Mouse (Mus musculus) embryo, embryonic 9.5 days (tissue): ENCODE measurements at regions not wholly inside any gene's neighbourhood (a gene's known extent, or its start where the extent isn't known, plus 50 kb on each side); places are given as distances from the start of the nearest gene placed in this dataset.
"Not testable (repeated sequence)": the region's sequence is repeated elsewhere in the genome, so short reads cannot be mapped to it uniquely, and the experiment has no call there.

Experiments
- DNase-seq: peaks from one replicate; pipeline ENCODE4 v3.0.0-alpha.2; 2017; ENCODE audit errors: extremely low spot score

DNA sequence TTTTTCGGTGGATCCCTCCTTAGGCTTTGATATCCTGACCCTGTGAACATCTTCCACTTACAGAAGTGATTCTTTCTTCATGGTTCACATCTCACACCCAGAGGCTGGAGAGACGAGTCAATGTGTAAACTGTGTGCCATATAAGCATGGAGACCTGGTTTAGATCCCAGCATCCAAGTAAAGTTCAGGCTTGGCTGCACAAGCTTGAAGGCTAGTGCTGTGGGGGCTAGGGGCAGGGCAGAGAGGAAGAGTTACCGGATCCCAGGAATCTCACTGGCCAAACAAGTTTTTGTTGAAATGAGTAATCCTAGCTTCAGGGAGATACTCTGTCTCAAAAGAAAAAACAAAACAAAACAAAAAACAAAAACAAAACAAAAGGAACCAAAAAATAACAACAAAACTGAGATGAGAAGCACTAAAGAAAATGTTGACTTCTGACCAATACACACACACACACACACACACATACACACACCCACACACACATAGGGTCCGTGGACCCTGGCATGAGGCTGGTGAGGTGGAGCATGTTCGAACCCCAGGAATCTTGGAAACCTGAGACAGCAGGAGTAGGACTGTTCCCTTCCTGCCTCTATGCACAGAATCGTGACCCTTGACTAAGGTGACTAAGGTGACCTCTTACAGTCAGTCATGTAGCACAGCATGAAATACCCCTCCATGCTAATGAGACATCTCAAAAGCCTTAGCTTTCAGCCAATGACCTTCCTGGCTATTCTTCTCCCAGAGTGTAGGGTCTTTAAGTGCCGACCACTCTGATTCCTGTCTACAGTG, 55.2 kb downstream of the Gm12728 start:
- no peak for DNase-seq

DNA sequence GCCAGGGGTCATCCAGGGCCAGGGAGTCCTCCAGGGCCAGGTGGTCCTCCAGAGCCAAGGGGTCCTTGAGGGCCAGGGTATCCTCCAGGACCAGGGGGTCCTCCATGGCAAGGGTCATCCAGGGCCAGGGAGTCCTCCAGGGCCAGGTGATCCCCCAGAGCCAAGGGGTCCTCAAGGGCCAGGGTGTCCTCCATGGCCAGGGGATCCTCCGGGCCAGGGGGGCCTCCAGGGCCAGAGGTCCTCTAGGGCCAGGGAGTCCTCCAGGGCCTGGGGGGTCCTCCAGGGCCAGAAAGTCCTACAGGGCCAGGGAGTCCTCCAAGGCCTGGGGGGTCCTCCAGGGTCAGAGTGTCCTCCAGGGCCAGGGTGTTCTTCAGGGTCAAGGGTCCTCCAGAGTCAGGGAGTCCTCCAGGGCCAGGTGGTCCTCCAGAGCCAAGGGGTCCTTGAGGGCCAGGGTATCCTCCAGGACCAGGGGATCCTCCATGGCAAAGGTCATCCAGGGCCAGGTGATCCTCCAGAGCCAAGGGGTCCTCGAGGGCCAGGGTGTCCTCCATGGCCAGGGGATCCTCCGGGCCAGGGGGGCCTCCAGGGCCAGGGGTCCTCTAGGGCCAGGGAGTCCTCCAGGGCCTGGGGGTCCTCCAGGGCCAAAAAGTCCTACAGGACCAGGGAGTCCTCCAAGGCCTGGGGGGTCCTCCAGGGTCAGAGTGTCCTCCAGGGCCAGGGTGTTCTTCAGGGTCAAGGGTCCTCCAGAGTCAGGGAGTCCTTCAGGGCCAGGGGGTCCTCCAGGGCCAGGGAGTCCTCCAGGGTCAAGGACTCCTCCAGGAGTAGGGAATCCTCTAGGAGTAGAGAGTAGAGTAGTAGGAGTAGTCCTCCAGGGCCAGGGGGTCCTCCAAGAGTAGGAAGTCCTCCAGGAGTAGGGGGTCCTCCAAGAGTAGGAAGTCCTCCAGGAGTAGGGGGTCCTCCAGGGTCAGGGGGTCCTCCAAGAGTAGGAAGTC, 56.6 kb downstream of the Gm12728 start:
- not testable (repeated sequence) for DNase-seq

DNA sequence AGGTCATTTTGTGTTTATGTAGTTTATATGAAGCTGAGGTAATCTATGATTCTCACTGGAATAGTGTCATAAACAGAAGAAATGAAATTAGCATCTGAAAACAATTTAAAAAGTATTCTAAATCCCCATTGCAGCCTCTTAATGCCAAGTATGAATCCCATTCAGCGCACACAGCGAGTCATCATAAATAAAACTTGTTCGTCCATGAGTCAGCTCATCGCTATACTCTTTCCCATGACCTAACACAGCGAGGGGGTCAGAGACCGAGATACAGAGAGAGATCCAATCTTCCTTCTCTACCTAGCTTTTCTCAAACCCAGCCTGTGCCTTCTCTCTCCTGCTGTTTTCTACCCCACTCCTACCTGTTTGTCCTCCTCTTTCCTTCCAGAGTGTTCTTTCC, 63.4 kb downstream of the Gm12728 start:
- DNase-seq: no peak

DNA sequence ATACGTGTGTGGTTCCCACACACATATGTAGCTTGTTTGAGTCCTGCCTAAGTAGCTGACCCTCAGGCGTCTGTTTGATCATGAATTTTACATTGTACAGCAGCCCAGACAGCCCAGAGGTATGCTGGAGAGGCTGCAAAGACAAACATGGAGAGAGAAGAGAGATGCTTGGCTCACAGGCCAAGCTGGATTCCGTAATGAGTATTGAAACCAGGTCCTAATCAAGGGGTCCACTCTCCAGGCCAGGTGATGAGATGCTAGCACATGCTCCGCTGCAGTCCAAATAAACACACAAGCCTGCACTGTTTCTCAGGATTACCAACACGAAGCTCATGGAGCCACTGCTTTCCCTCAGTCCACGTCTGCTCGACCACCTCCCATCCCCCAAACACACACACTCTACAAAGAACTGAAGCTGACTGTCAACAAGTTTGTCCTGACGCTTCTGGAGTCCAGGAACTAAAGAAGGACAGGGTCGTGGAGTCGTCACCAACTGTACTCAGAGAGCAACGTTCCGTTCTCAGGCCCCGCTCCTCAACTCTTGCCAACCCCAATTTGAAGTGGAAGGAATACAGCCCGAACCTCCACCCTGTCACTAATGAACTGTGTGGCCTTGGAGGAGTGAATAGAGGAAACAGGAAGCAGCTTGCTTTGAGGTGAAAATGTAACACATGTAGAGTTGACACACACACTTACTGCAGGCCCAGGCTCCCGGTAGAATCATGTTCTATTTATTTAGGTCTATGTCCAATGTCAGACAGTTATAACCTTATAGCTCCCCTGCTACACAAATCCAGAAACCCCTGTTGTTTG, 69.6 kb downstream of the Gm12728 start:
- no peak for DNase-seq

DNA sequence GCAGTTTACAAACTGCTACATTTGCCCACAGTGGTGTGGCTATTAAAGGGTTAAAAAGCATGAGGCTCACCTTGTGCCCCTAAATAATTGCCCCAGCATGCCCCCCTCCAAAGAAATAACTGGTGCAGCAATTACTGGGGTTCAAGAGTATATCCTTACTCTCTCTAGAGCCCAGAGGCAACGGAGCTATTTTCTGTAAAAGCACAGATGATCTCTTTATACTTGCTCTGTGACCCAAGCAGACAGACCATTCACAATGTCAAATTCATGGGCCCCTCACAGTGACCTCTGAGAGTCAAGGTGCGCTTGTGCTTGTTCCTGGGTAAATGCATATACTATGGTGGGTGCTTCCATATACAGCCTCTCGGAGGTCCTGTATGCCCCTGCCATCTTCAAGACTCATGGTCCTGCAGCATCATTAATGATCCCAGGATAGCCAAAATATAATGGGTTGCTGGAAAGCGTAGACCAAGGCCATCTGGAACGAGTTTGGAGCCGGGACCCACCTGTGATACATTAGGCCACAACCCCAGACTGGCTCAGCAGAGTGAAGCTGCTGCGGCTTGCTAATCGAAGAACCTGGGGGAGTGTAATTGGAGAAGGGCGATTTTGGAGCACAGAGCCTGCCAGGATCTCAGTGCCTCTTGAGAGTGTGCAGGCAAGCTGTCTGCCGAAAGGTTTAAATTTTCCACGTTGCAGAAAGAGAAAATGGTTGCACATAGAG, 71.4 kb downstream of the Gm12728 start:
- peak; percentile 62 for DNase-seq

DNA sequence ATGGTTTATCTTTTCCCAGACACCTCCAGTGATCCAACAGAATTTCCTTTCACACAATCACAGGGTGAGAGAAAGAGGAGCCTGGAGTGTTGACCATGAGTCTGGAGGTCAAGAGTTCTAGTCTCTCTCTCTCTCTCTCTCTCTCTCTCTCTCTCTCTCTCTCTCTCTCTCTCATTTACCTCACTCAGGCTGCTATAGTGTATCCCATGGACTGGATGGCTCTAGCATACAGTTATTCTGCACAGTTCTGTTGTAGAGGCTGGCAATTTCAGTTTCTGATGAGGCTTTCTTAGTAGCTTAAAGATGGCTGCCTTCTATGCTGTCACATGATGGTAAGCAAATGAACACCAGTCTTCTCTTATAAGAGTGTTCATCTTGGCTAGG, 72.0 kb downstream of the Gm12728 start:
- DNase-seq: no peak

DNA sequence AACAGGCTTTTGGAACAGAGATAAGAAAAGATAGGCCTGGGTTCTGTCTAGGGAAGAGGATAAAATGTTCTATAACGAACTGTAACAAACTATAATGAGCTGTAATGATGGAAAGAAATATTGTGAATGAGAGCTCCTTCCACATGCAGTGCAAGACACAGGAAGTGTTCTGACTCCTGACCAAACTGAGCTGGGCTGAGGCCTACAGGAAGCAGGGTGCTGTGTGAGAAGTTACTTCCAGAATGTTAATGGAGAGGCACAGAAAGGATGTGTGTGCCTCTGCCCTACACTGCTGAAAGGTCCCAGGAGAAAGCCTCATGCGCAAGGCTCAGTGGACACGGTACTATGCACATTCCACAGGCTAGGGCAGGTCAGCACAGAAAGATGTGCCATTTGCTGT, 80.8 kb downstream of the Gm12728 start:
- DNase-seq: no peak

DNA sequence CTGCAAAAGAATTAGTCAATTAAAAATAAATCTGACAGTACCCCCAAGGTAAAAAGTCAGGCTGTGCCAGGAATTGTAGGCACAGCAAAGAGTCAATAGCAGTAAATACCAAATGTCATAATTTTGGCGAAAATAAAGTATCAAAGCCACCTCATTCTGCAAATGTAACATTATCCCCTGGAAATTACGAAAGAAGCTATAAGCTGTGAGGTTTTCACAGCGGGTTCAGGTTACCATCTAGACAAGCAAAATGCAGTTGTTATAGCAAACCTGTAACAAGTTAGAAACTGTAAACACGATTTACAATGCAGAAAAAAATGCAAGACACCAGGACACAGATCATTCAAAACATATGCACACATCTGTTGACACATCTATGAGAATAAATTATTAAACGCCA, 87.6 kb downstream of the Gm12728 start:
- DNase-seq: no peak

DNA sequence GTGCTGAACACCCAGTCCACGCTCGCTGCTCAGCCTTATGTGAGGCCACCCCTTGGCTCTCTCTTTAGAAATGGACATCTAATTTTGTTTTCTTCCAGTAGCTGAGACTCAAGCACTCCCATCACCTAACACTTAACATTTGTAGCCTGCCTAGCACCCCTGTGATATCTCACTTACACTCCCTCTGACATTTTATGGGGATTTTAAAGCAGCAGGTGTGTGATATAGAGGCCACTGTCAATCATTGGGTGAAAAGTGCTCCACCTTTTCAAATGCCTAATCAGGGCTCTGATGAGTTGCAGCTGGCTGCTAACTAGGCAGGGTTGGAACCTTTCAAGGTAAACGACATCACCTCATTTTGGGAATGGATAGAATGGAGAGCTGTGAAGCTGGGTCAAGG, 90.2 kb downstream of the Gm12728 start:
- no peak for DNase-seq

DNA sequence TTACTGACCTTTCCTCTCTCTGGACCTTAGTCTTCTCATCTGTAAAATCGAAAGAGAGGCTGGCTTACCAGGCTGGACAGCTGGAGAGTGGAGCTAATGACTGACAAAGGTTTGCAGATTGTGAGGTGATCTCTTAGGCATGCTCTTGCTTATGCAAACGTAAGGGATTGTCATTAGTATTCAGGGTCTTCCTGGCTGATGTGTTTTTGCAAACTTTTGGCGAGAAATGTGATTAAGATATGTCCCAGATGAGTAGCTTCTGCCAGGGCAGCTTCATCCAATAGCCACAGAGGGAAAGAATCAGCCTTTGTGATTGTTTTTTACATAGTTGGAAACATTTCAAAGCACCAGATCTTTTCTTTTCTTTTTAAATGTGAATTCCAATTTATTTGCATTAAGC, 95.1 kb downstream of the Gm12728 start:
- DNase-seq: no peak

DNA sequence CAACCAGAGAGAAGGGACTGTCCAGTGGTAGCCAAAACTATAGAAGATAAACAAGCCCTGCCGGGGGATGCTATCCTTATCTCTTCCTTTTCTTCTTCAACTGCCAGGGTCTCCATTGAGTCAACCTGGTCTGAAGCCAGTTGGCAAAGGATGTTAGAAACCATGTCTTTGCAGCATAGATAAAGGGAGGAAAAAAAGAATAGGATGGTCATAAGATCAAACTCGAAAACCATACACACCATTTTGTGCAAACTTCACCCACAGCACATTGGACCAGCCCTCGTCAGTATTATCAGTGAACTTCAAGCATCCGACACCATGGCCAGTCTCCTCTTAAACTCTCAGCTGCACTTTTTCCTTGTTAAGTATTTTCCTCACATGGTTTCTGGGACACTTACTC, 101.8 kb downstream of the Gm12728 start:
- DNase-seq: no peak

DNA sequence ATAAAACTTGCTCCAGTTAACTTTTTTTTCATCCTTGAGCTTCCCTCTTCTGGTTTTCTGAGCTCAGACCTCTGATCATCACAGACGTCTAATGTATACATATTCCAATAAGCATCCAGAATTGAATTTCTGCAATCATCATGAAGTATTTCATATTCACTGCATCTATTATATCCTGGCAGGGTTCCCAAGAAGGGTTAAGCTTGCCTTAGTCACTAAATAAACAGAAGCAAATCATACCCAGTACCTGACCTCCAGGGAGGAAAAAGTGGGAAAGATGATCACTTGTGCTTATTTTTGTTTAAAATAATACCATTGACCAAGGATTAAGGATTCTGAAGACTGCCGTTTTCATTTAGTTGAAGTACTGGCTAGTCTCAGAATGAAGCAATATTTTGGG, 102.4 kb downstream of the Gm12728 start:
- no peak for DNase-seq

DNA sequence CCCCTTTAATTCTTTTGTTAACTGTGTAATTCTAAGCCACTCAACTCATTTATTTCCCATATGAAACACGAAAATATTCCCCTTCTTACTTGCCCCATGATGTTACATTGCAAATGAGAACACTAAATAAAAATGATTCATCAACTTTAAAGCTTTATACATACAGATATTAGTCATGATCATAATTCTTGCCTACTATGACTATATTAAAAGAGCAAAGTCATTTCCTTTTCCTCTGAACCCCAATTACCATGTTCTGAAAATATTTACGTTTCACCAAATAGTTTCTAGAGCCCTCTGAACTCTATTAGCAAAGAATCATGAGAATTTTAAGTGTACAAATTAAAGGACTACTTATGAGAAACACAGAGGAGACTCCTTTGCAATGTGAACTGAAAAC, 105.4 kb downstream of the Gm12728 start:
- DNase-seq: no peak

DNA sequence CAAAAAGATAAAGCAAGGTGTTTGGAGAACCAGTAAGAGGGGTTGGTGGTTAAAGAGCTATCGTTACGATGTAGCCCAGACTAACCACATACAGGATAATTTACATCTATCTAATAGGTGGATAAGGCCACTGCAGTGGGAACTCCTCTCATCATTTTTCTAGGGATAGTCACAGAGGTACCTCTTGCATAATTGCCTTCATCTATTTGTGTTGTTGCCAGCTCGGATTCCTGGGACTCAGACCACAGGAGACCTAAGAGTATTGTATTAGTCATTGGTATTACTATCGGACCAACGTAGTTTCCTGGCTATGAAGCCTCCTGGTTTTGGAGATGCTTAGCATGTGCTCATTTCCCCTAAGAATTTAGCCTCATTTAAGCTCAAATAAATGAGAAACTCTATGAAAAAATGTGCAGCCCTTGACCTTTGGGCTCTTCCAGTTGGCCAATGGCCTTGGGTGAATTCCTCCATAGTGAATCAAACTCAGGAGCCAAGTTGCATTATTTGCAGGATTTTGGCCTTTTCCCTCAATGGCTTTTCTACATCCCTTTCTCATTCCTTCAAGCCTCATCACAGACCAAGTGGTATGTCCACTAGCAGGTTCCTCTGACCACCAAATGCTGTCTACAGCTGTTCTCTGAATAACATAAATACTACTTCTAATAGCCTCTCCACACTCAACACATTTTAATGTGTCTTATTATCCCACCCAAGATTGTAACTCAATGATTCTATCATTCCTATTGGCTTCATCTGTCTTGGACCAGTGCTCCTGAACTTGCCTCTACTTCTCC, 108.6 kb downstream of the Gm12728 start:
- DNase-seq: no peak

DNA sequence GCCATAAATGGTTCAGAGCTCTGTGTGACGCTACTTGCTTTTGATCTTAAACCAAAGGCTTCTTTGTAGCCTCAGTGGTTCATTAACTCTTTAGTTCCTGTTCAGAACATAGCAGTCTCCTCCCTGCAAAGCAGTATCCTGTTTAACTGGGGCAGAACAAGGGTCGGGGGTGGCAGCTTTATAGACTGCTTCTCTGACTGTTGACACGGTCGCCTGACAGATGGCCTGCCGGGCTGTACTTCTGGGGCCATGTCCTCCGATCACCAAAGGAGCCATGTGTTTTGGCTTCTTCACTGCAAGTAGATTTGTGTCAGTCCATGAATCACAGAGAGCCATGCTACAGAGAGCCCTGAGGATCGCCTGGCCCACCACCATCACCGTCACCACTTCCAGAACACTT, 115.2 kb downstream of the Gm12728 start:
- DNase-seq: peak; percentile 17

DNA sequence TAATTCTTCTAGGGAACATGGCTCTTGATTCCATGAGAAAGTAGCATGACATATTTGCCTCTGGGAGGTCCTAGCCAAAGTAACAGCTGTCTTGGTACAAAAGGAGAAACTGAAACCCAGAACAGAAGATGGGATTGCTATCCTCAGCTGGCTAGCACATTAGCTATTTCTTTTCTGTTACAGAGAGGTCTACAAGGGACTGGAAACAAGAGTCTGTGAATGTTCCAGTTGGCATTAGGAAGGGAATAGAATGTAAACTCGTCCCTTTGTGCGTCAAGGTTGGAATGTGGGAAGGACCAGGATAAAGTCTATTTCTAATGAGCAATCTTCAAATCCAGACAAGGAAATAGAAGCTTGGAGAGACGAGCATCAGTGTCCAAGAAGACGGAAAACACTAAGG, 116.7 kb downstream of the Gm12728 start:
- DNase-seq: no peak

DNA sequence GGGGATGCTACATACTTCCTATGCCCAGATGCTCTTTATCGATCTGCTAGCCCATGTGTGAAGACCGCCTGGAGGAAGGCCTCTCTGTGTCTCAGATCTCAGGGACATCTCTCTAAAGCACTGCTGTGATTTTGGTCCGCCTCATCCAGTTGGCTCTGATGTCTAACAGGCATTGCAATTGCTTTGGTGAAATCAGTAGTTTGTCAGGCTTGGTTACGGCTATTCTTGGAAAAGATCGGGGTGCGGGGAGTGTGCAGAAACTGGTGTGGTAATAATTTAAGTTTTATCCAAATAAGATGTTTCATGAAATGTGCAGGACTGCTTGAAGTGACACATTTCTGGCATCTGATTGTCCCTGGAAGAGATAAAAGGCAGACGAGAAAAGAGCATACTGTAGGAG, 117.9 kb downstream of the Gm12728 start:
- DNase-seq: no peak

DNA sequence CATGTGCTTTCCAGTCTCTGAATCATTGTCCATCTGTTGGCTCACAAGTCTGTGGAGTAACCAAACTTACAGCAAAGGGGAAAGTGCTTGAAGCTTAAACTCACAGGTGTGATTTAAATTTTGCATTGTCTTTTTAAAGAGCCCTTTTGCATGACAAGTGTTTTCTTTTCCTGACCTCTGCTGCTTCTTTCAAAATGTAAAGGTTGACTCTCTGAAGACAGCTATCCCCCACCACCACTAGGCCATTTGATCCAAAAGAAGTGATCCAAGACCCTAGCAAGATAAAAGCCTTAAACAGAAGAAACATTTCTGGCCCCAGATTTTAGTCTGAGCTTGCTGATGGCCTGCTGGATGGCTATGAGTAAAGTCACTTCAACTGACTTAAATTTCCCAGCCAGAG, 118.6 kb downstream of the Gm12728 start:
- DNase-seq: no peak

DNA sequence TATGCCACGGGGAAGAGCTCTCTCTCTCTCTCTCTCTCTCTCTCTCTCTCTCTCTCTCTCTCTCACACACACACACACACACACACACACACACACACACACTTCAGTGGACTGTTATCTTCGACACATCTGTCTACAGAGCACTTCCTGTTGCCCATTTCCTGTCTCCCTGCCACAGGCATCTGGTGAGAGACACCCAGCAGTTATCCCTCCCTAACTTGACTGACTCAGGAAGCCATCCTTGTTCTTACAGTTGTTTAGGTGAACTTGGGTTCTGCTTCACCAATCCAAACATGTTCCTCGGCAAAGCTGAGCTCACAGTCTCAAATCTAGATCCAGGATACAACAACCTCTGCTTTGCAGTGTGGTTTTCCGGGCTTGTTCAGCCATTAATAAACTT, 119.6 kb downstream of the Gm12728 start:
- DNase-seq: no peak

DNA sequence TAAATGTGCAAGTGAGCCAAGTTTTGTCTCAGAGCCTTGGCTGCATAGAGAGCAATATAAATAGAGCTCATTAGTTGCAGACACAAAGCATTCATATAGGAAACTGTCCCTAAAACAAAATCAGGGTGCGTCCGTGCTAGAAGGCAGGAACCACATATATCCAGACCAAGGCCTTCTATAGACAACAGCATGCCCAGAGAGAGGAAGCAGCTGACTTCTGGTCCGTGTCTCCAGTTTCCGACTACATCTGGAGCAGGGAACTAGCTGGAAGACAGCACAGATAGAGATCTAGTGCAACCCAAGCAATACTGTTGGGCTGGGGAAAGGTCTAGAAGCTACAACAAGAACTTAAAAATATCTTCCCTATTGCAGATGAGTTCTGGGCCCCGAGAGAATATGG, 121.0 kb downstream of the Gm12728 start:
- DNase-seq: no peak

DNA sequence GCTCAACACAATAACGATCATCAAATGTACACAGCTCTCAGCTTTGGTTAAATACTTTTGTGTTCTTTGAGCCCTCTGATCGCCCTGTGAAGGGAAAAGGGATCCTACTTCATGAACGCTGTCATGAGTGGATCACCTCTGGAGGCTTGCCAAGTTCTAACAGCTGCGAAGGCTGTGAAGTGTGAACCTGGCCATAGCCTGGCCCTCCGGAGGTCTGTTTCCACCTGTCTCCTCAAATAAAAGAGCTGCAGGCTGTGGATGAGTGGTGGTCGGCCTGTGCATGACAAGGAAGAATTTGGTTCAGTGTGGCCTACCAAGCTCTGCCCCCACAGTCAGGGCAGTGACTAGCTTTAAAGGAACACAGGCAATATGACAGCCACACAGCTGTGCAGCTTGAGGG, 122.0 kb downstream of the Gm12728 start:
- DNase-seq: no peak
